Mouse (Mus musculus) limb, embryonic 11.5 days (tissue): ENCODE measurements around the gene Sphk1. TPM values are rescaled to one million over a fixed set of nuclear protein-coding genes. Genes with fewer than 3 reads are reported as not detected.

Experiments used
- ATAC-seq: fragments of 200-750 bp; cut with Nextera tagmentation; 2 replicates; pipeline ENCODE4 v1.8.0; 2017; ENCODE audit warnings: low read depth; ENCODE audit not compliant: insufficient number of reproducible peaks, low FRiP score, low TSS enrichment
- DNase-seq: peaks from one replicate; pipeline ENCODE4 v3.0.0-alpha.2; 2015; ENCODE audit warnings: low spot score
- H3K27ac ChIP-seq: fragments of 300-500 bp; sonication (generic); replicated peaks from 2 replicates; pipeline ENCODE4 v1.5.1; 2014; ENCODE audit warnings: low read depth, mild to moderate bottlenecking, low read length
- H3K27me3 ChIP-seq: fragments of 300-500 bp; sonication (generic); 2 replicates; pipeline ENCODE4 v1.6.1; 2014; ENCODE audit warnings: mild to moderate bottlenecking, low read length, mixed read lengths; ENCODE audit not compliant: control insufficient read depth, insufficient read depth
- H3K36me3 ChIP-seq: fragments of 300-500 bp; sonication (generic); 2 replicates; pipeline ENCODE4 v1.6.1; 2014; ENCODE audit warnings: mild to moderate bottlenecking, low read length, moderate library complexity, mixed read lengths; ENCODE audit not compliant: control insufficient read depth, insufficient read depth
- H3K4me1 ChIP-seq: fragments of 300-500 bp; sonication (generic); 2 replicates; pipeline ENCODE4 v1.6.1; 2014; ENCODE audit warnings: low read length, mixed read lengths; ENCODE audit not compliant: control insufficient read depth, insufficient read depth
- H3K4me2 ChIP-seq: fragments of 300-500 bp; sonication (generic); 2 replicates; pipeline ENCODE4 v1.6.1; 2014; ENCODE audit warnings: low read depth, mild to moderate bottlenecking, moderate library complexity; ENCODE audit not compliant: severe bottlenecking
- H3K4me3 ChIP-seq: fragments of 300-500 bp; sonication (generic); 2 replicates; pipeline ENCODE4 v1.5.1; 2014; ENCODE audit warnings: low read depth, low read length
- H3K9ac ChIP-seq: fragments of 300-500 bp; sonication (generic); 2 replicates; pipeline ENCODE4 v1.6.1; 2014; ENCODE audit warnings: mild to moderate bottlenecking, low read length
- H3K9me3 ChIP-seq: fragments of 300-500 bp; sonication (generic); 2 replicates; pipeline ENCODE4 v1.6.1; 2016; ENCODE audit warnings: low read length; ENCODE audit not compliant: control insufficient read depth
- WGBS: fragments of 180-500 bp; shearing (Covaris S2); extraction: QIAGEN DNeasy Blood & Tissue Kit; methylation state at CpG from one replicate; pipeline ENCODE4 v1.1.7; 2014; 5-methylcytosine and 5-hydroxymethylcytosine counted together
- polyA plus RNA-seq: library from polyadenylated mRNA; unstranded; fragments of >200 nt; fragmentation: Nextera tagmentation; extraction: Ambion mirVana; gene quantifications from 2 replicates; pipeline ENCODE4 v1.2.1, GENCODE M21; 2014

Sphk1 gene
- polyA plus RNA-seq, 1 experiment from 2014 or later: 1.3 TPM

DNA sequence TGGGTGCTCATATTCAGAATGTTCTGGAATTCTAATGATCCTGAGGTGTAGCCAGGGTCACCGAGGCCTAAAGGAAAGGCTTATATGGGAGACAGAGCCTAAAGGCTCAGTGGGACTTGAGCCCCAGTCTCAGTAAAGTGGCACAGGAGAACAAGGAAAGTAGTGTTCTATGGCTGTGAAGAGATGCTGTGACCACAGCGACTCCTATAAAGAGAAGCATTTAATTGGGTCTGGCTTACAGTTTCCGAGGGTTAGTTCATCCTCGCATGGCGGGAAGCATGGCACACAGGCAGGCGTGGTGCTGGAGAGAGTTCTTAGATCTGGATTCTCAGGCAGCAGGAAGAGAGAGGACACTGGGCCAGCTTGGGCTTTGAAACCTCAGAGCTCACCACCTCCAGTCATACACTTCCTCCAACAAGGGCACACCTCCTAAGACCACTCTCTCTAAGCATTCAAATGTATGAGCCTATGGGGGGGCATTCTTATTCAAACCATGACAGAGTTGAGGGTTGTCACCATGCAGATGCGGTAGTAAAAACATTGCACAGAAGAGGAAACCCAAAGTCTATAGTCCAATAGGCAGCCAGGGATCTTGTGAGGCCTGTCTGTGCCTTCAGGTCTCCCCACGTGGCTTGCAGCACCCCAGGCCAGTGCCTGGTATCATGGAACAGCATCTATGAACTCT is 1.9 kb upstream of the Sphk1 start:
- Histone ChIP-seq H3K9ac (no peak overlapping the region), H3K4me1 (peaks cover 26% of the 10 kb centered on the region), H3K9me3 (no peaks in the 10 kb centered on the region), H3K4me3 (no peak overlapping the region), H3K4me2 (no peak overlapping the region), H3K27ac (no peak overlapping the region), H3K36me3 (no peaks in the 10 kb centered on the region), H3K27me3 (peaks cover 39% of the 10 kb centered on the region)
- DNase-seq (no peak), ATAC-seq (no peak)
- WGBS: 80% methylated on average over 8 of the region's 8 CpGs

- 0 out of 2 replicates have a peak overlapping the region, but pooled peaks have one; percentile 17 for H3K9ac ChIP-seq
- H3K36me3 ChIP-seq: no peaks in the 10 kb centered on the region
- peak overlapping the region; percentile 41 for H3K4me3 ChIP-seq
- H3K27ac ChIP-seq: no peak overlapping the region
- peak; percentile 56 for DNase-seq
- peaks cover 50% of the 10 kb centered on the region for H3K27me3 ChIP-seq
- 5% methylated on average over 48 of the region's 48 CpGs for WGBS
- H3K9me3 ChIP-seq: no peaks in the 10 kb centered on the region
- peak overlapping the region; percentile 75 for H3K4me2 ChIP-seq
- no peak for ATAC-seq
- H3K4me1 ChIP-seq: peaks cover 28% of the 10 kb centered on the region
Observed at GRCm38 (mm10) chr11:116531371-116532191, 856 bp downstream of the Sphk1 start.

GRCm38 (mm10) chr11:116532262-116532809 is 1.6 kb downstream of the Sphk1 start:
- WGBS: under 1% methylated on average over 30 of the region's 30 CpGs
- peak; percentile 72 for DNase-seq

GRCm38 (mm10) chr11:116532810-116533338 is 2.1 kb downstream of the Sphk1 start:
- H3K36me3 ChIP-seq: no peaks in the 10 kb centered on the region
- DNase-seq (peak; percentile 77), ATAC-seq (peak; percentile 50; the same call in 1 of the 2 replicates)
- peak overlapping the region; percentile 75 for H3K4me2 ChIP-seq
- no peak overlapping the region for H3K27ac ChIP-seq
- peaks cover 50% of the 10 kb centered on the region for H3K27me3 ChIP-seq
- peaks cover 28% of the 10 kb centered on the region for H3K4me1 ChIP-seq
- WGBS: under 1% methylated on average over 50 of the region's 50 CpGs
- H3K9me3 ChIP-seq: no peaks in the 10 kb centered on the region
- peak overlapping the region; percentile 41 for H3K4me3 ChIP-seq
- H3K9ac ChIP-seq: peak overlapping the region; percentile 30

More at GRCm38 (mm10) chr11:116532262-116532809, 1.6 kb downstream of the Sphk1 start:
- Histone ChIP-seq H3K9me3 (no peaks in the 10 kb centered on the region), H3K4me2 (peak overlapping the region; percentile 75), H3K4me3 (peak overlapping the region; percentile 41), H3K27me3 (peaks cover 50% of the 10 kb centered on the region), H3K36me3 (no peaks in the 10 kb centered on the region), H3K9ac (peak overlapping the region; percentile 30), H3K4me1 (peaks cover 28% of the 10 kb centered on the region), H3K27ac (no peak overlapping the region)
- 0 out of 2 replicates have a peak, but pooled peaks have one; percentile 23 for ATAC-seq

GRCm38 (mm10) chr11:116533341-116534153 is 2.8 kb downstream of the Sphk1 start:
- DNase-seq (peak; percentile 60), ATAC-seq (peak; percentile 50)
- Histone ChIP-seq H3K4me1 (peaks cover 28% of the 10 kb centered on the region), H3K9me3 (no peaks in the 10 kb centered on the region), H3K4me2 (peak overlapping the region; percentile 75), H3K27ac (no peak overlapping the region), H3K36me3 (no peaks in the 10 kb centered on the region), H3K4me3 (peak overlapping the region; percentile 41), H3K9ac (no peak overlapping the region), H3K27me3 (peaks cover 50% of the 10 kb centered on the region)
- under 1% methylated on average over 63 of the region's 63 CpGs for WGBS

GRCm38 (mm10) chr11:116534154-116534865 is 3.6 kb downstream of the Sphk1 start:
- no peak overlapping the region for H3K9ac ChIP-seq
- no peak overlapping the region for H3K27ac ChIP-seq
- DNase-seq (peak; percentile 88), ATAC-seq (no peak)
- H3K4me1 ChIP-seq: peaks cover 28% of the 10 kb centered on the region
- WGBS: 21% methylated on average over 20 of the region's 20 CpGs
- peak overlapping the region; percentile 75 for H3K4me2 ChIP-seq
- peak overlapping the region; percentile 41; the same call in 1 of the 2 replicates for H3K4me3 ChIP-seq
- 0 out of 2 replicates have a peak, but pooled peaks cover 2% of the 10 kb centered on the region for H3K36me3 ChIP-seq
- peaks cover 50% of the 10 kb centered on the region for H3K27me3 ChIP-seq
- no peaks in the 10 kb centered on the region for H3K9me3 ChIP-seq

GRCm38 (mm10) chr11:116536685-116537084 is 6.0 kb downstream of the Sphk1 start:
- no peaks in the 10 kb centered on the region for H3K9me3 ChIP-seq
- no peak overlapping the region for H3K4me2 ChIP-seq
- H3K4me3 ChIP-seq: no peak overlapping the region
- H3K36me3 ChIP-seq: peaks cover 19% of the 10 kb centered on the region
- 92% methylated on average over 7 of the region's 7 CpGs for WGBS
- peaks cover 14% of the 10 kb centered on the region for H3K4me1 ChIP-seq
- no peak overlapping the region for H3K27ac ChIP-seq
- H3K27me3 ChIP-seq: peaks cover 31% of the 10 kb centered on the region
- DNase-seq: no peak
- no peak for ATAC-seq
- H3K9ac ChIP-seq: no peak overlapping the region
